Mouse (Mus musculus): ENCODE measurements around the gene Dut.

Dut gene

DNA sequence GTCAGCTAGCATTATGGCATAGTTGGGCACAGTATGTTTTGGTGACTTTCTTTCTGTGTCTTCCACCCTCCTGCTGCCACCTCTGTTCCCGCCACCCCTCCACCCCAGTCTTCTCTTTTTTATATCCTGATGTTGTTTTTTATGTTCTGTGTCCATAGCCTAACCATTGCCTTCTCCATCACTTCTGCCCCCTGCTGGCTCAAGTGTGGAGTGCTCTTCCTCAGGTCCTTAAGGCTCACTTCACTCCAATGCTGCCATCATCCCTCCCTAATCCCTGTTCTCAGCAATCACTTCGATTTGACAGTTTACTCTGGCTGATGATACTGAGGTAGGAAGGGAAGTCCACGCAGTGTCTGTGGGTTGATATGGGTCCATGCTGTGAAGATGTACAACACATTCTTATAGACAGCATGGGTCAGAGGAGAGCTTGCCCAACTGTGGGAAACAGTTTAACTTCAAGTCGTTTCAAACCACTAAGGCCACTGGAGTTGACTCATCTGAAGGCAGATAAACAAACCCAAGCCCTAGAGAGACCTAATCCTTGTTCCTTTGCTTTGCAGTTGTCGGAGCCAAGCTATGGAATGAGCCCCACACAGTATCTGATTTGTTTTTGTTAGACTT, 56.9 kb downstream of the Dut start:
- no peak for DNase-seq (ENCODE audit: extremely low spot score, low spot score)

DNA sequence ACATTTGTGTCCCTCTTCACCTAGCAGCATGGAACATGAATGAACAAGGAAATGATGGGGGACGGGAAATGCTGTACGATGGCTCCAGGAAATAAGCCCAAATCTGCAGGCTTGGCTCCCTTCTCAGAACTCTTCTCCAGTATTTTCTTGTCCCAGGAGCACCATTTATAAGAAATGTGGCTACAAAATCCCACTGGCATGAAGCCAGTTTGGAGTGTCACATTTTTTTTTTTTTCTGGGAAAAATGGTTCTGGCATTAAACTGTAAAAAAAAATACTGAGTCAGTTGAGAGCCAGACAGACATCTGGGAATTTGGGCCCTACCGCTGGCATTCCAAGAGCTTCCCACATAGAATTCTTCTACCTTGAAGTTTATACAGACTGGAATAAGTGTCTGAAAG, 57.8 kb downstream of the Dut start:
- DNase-seq (ENCODE audit: extremely low spot score, low spot score), result no peak

DNA sequence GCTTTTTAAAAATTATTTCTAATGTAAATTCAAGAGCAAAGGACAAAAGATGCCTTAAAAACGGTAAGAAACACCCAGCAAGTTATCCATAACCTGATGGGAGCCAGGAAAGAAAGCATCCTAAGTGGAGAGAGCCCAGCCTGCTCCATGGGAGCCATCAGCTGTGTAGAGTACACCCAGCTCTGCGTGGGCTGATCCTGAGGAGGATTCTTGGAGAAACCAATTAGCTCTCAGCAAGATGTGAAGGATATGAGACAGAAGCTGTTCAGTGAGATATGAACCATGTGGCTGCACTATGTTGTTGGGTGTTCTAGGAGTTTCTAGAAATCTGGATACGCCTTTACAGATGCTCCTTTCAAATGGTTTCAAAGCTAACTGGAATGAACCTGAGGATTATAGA, 58.7 kb downstream of the Dut start:
- DNase-seq (ENCODE audit: extremely low spot score, low spot score), result no peak
